Mouse (Mus musculus): ENCODE data around the gene Khdc1b. TPM values are rescaled to one million over a fixed set of nuclear protein-coding genes. Genes with fewer than 3 reads are reported as not detected.
A peak's percentile ranks its signal among the peaks of the same experiment; 100 is the strongest.

Gene Khdc1b
- total and polyA plus RNA-seq, 3 experiments: not detected

DNA sequence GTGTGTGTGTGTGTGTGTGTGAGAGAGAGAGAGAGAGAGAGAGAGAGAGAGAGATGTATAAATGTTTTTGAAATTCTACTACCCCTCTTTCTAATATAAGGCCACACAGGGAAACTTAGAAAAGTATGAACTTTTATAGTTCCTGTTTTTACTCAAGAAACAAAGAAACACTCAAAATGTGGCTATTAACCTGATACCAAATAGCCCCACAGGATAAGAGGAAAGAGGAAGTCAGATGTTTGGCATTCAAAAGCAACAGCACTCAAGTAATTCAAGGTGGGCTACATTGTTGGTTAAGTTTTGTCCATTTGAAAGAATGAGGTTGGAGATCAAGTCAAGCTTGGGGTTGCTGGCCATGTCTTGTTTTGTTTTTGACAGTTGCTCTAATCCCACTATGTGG is 47.5 kb upstream of the Khdc1b start (continued):
- no peak for TF ChIP-seq NELFE (IDR thresholded peaks at IDR 0.05; ENCODE audit: low read depth, low read length)
- 0 out of 2 replicates have a peak, but pooled peaks have one; percentile 8 for TF ChIP-seq TAL1 (IDR thresholded peaks at IDR 0.05; ENCODE audit: low read length)
- TF ChIP-seq TBP (IDR thresholded peaks at IDR 0.05; ENCODE audit: low read depth, low read length): peak; percentile 59
- no peak for TF ChIP-seq ZC3H11A (IDR thresholded peaks at IDR 0.05; ENCODE audit: low read depth, low read length)
- no peak for TF ChIP-seq POLR2AphosphoS5 (IDR thresholded peaks at IDR 0.05; ENCODE audit: borderline replicate concordance, low read depth, low read length)
- peak; percentile 85 for TF ChIP-seq ETS1 (IDR thresholded peaks at IDR 0.05; ENCODE audit: low read depth, low read length)
- no peak for TF ChIP-seq ZKSCAN1 (IDR thresholded peaks at IDR 0.05; ENCODE audit: low read depth, low read length)
- TF ChIP-seq USF1 (IDR thresholded peaks at IDR 0.05; ENCODE audit: low read depth, low read length): no peak
- TF ChIP-seq ZNF384 (IDR thresholded peaks at IDR 0.05; ENCODE audit: low read depth, low read length): peak; percentile 29; the same call in 1 of the 2 replicates
- TF ChIP-seq ZMIZ1 (IDR thresholded peaks at IDR 0.05; ENCODE audit: low read depth, low read length): no peak

GRCm38 (mm10) chr1:21340745-21341144 is 42.6 kb upstream of the Khdc1b start:
- Histone ChIP-seq H3K9ac (ENCODE audit: control insufficient read depth, low read depth, low read length, poor library complexity, severe bottlenecking) (no peak overlapping the region), H3K79me2 (ENCODE audit: control insufficient read depth, insufficient read depth, low read length, poor library complexity) (no peaks in the 10 kb centered on the region; the same call in 1 of the 2 replicates), H3K4me3 (ENCODE audit: control insufficient read depth in 1 of 2, insufficient read depth in 1 of 2, low read depth in 2 of 2, low read length in 2 of 2) (no peak overlapping the region), H3K36me3 (ENCODE audit: control insufficient read depth in 1 of 2, insufficient read depth in 2 of 2, low read length in 2 of 2) (peaks cover 0 to 24% of the 10 kb centered on the region in 2 experiments; a peak in 2 of 4 replicates), H3K9me3 (replicated peaks; ENCODE audit: insufficient read depth, low read length) (no peaks in the 10 kb centered on the region; the same call in 1 of the 2 replicates), H3K4me1 (ENCODE audit: control insufficient read depth in 1 of 2, insufficient read depth in 2 of 2, low read length in 2 of 2) (peaks cover 9 to 26% of the 10 kb centered on the region in 2 experiments), H3K27me3 (ENCODE audit: control insufficient read depth in 1 of 2, insufficient read depth in 2 of 2, low read length in 2 of 2) (no peaks in the 10 kb centered on the region), H3K27ac (ENCODE audit: control insufficient read depth, low read depth, low read length) (no peak overlapping the region)
- DNase-seq (ENCODE audit: low read depth, low spot score): no peak
- TF ChIP-seq MAX (IDR thresholded peaks at IDR 0.05; ENCODE audit: low read length) (no peak), ETS1 (IDR thresholded peaks at IDR 0.05; ENCODE audit: low read depth, low read length) (no peak), POLR2A (IDR thresholded peaks at IDR 0.05; ENCODE audit: control insufficient read depth in 1 of 2, insufficient read depth in 1 of 2, low read depth in 1 of 2, low read length in 2 of 2, poor library complexity in 1 of 2) (no peak), BHLHE40 (IDR thresholded peaks at IDR 0.05; ENCODE audit: borderline replicate concordance, low read depth, low read length) (no peak), USF1 (IDR thresholded peaks at IDR 0.05; ENCODE audit: low read depth, low read length) (no peak), MXI1 (IDR thresholded peaks at IDR 0.05; ENCODE audit: low read depth, low read length) (no peak), USF2 (IDR thresholded peaks at IDR 0.05; ENCODE audit: borderline replicate concordance in 1 of 2, insufficient read depth in 1 of 2, low read depth in 1 of 2, low read length in 2 of 2) (no peak), JUND (IDR thresholded peaks at IDR 0.05; ENCODE audit: low read depth, low read length) (no peak), CHD2 (IDR thresholded peaks at IDR 0.05; ENCODE audit: low read length) (no peak), EP300 (IDR thresholded peaks at IDR 0.05; ENCODE audit: low read depth in 1 of 2, low read length in 2 of 2) (no peak), ELF1 (IDR thresholded peaks at IDR 0.05; ENCODE audit: low read depth, low read length) (no peak), MYB (IDR thresholded peaks at IDR 0.05; ENCODE audit: low read depth, low read length) (no peak), MAFK (IDR thresholded peaks at IDR 0.05; ENCODE audit: borderline replicate concordance, low read depth, low read length) (no peak)

Data from MEL (cell line).